Mouse (Mus musculus): ENCODE measurements at regions not wholly inside any gene's neighbourhood (a gene's known extent, or its start where the extent isn't known, plus 50 kb on each side); places are given as distances from the start of the nearest gene placed in this dataset.
"Not testable (repeated sequence)": the region's sequence is repeated elsewhere in the genome, so short reads cannot be mapped to it uniquely, and the experiment has no call there.

- ATAC-seq = no peak
- WGBS = 95% methylated on average over 1 of the region's 1 CpGs
- Histone ChIP-seq H3K4me2 (ENCODE audit: low read length) (no peak overlapping the region), H3K4me1 (ENCODE audit: control insufficient read depth, insufficient read depth, low read depth, low read length) (no peaks in the 10 kb centered on the region), H3K9me3 (ENCODE audit: control insufficient read depth, low read length) (no peaks in the 10 kb centered on the region), H3K27ac (ENCODE audit: low read depth, low read length) (no peak overlapping the region), H3K4me3 (ENCODE audit: low read length) (no peak overlapping the region), H3K36me3 (ENCODE audit: control insufficient read depth, insufficient read depth, low read length) (no peaks in the 10 kb centered on the region), H3K9ac (ENCODE audit: low read depth, low read length) (no peak overlapping the region), H3K27me3 (replicated peaks; ENCODE audit: control insufficient read depth, insufficient read depth, low read length) (no peaks in the 10 kb centered on the region)
Observed at GRCm38 (mm10) chr12:65379321-65379720, 154.0 kb downstream of the Wdr20rt start.

GRCm38 (mm10) chr12:65382118-65382791 lies 156.9 kb downstream of the Wdr20rt start:
- Histone ChIP-seq H3K27me3 (replicated peaks; ENCODE audit: control insufficient read depth, insufficient read depth, low read length) (no peaks in the 10 kb centered on the region), H3K9ac (ENCODE audit: low read depth, low read length) (no peak overlapping the region), H3K4me1 (ENCODE audit: control insufficient read depth, insufficient read depth, low read depth, low read length) (no peaks in the 10 kb centered on the region), H3K9me3 (ENCODE audit: control insufficient read depth, low read length) (no peaks in the 10 kb centered on the region), H3K4me2 (ENCODE audit: low read length) (no peak overlapping the region), H3K27ac (ENCODE audit: low read depth, low read length) (0 out of 2 replicates have a peak overlapping the region, but pooled peaks have one; percentile 0), H3K36me3 (ENCODE audit: control insufficient read depth, insufficient read depth, low read length) (no peaks in the 10 kb centered on the region), H3K4me3 (ENCODE audit: low read length) (no peak overlapping the region)
- 20% methylated on average over 5 of the region's 5 CpGs for WGBS
- ATAC-seq = peak; percentile 94

DNA sequence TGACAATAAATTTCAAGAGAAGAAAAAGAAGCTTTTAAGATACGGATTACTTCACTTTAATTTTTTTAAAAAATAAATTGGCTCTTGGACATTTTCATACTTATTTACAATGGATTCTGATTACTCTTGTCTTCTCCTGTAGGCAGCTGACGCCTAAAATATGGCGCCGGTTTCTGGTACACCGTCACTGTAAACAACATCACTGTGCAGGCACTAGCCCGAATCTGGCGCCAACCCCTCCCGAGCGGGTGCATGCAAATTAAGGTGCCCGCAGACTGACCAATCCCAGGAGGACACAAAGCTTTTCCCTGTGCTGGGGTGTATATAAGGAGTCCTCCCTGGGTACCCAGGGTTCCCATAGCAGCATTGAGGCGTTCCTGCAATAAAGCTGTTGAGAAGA lies 157.5 kb downstream of the Wdr20rt start:
- not testable (repeated sequence) for H3K36me3 ChIP-seq (ENCODE audit: control insufficient read depth, insufficient read depth, low read length); H3K4me1 ChIP-seq (ENCODE audit: control insufficient read depth, insufficient read depth, low read depth, low read length); H3K4me3 ChIP-seq (ENCODE audit: low read length); H3K27ac ChIP-seq (ENCODE audit: low read depth, low read length); H3K9ac ChIP-seq (ENCODE audit: low read depth, low read length); H3K27me3 ChIP-seq (replicated peaks; ENCODE audit: control insufficient read depth, insufficient read depth, low read length); H3K4me2 ChIP-seq (ENCODE audit: low read length); ATAC-seq; H3K9me3 ChIP-seq (ENCODE audit: control insufficient read depth, low read length)
- 80% methylated on average over 11 of the region's 11 CpGs for WGBS

DNA sequence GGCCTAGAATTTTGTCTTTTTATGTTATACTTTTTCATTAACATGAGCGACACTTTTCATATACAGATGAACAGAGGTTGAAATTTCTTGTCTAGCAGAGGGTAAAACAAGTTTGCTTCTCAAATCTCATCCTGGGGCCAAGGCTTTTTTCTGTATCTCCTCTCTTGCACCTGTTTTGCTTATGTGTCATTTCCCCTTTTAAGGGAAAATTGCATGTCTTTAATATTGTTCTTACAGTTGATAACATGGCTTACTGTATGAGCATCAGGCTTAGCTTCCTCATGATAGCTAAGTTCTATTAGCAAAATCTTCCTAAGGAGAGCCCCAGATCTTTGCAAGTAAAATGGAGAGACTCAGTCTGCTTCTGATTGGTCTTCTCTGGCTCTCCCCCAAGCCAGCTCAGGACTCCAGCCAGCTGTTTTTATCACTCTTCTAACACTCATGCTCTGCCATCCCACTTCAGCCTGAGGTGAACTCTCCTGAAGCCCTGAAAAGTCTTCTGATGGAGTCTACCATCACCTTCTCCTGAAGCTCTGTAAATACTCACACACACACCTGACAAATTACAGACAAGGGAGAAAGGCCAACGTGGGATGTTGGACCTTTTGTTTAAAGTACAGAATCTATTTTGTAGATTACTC lies 160.8 kb downstream of the Wdr20rt start:
- 90% methylated on average over 2 of the region's 2 CpGs for WGBS
- H3K36me3 ChIP-seq (ENCODE audit: control insufficient read depth, insufficient read depth, low read length) = no peaks in the 10 kb centered on the region
- no peaks in the 10 kb centered on the region for H3K4me1 ChIP-seq (ENCODE audit: control insufficient read depth, insufficient read depth, low read depth, low read length)
- H3K4me3 ChIP-seq (ENCODE audit: low read length) = no peak overlapping the region
- no peak overlapping the region for H3K9ac ChIP-seq (ENCODE audit: low read depth, low read length)
- no peaks in the 10 kb centered on the region for H3K27me3 ChIP-seq (replicated peaks; ENCODE audit: control insufficient read depth, insufficient read depth, low read length)
- no peaks in the 10 kb centered on the region for H3K9me3 ChIP-seq (ENCODE audit: control insufficient read depth, low read length)
- H3K27ac ChIP-seq (ENCODE audit: low read depth, low read length) = no peak overlapping the region
- no peak overlapping the region for H3K4me2 ChIP-seq (ENCODE audit: low read length)
- no peak for ATAC-seq

- no peak for ATAC-seq
- Histone ChIP-seq H3K4me2 (ENCODE audit: low read length) (no peak overlapping the region), H3K4me1 (ENCODE audit: control insufficient read depth, insufficient read depth, low read depth, low read length) (no peaks in the 10 kb centered on the region), H3K27me3 (replicated peaks; ENCODE audit: control insufficient read depth, insufficient read depth, low read length) (no peaks in the 10 kb centered on the region), H3K9me3 (ENCODE audit: control insufficient read depth, low read length) (no peaks in the 10 kb centered on the region), H3K9ac (ENCODE audit: low read depth, low read length) (no peak overlapping the region), H3K27ac (ENCODE audit: low read depth, low read length) (no peak overlapping the region), H3K36me3 (ENCODE audit: control insufficient read depth, insufficient read depth, low read length) (no peaks in the 10 kb centered on the region), H3K4me3 (ENCODE audit: low read length) (no peak overlapping the region)
Observed at GRCm38 (mm10) chr12:65387042-65387441, 161.7 kb downstream of the Wdr20rt start.

DNA sequence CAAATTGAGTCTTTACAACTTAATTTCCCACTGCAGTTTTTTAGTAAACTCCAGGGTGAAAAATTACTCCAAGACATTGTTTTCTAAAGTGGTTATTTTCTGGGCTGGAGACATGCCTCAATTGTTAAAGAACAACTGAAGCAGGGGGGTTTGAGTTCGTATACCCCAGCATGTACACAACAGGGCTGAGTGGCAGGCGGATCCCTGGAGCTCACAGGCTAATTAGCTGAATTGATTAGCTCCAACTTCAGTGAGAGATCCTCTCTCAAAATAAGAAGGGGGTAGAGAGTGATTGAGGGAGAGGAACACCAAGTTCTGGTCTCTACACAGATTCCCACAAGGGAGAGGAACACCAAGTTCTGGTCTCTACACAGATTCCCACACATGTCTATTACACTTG lies 164.2 kb downstream of the Wdr20rt start:
- Histone ChIP-seq H3K9ac (ENCODE audit: low read depth, low read length) (no peak overlapping the region), H3K9me3 (ENCODE audit: control insufficient read depth, low read length) (no peaks in the 10 kb centered on the region), H3K36me3 (ENCODE audit: control insufficient read depth, insufficient read depth, low read length) (no peaks in the 10 kb centered on the region), H3K4me3 (ENCODE audit: low read length) (no peak overlapping the region), H3K27ac (ENCODE audit: low read depth, low read length) (no peak overlapping the region), H3K27me3 (replicated peaks; ENCODE audit: control insufficient read depth, insufficient read depth, low read length) (no peaks in the 10 kb centered on the region), H3K4me2 (ENCODE audit: low read length) (no peak overlapping the region), H3K4me1 (ENCODE audit: control insufficient read depth, insufficient read depth, low read depth, low read length) (no peaks in the 10 kb centered on the region)
- WGBS = 27% methylated on average over 2 of the region's 2 CpGs
- no peak for ATAC-seq

GRCm38 (mm10) chr12:65390330-65390729 lies 165.0 kb downstream of the Wdr20rt start:
- no peak overlapping the region for H3K4me2 ChIP-seq (ENCODE audit: low read length)
- H3K9me3 ChIP-seq (ENCODE audit: control insufficient read depth, low read length) = no peaks in the 10 kb centered on the region
- H3K27me3 ChIP-seq (replicated peaks; ENCODE audit: control insufficient read depth, insufficient read depth, low read length) = no peaks in the 10 kb centered on the region
- H3K36me3 ChIP-seq (ENCODE audit: control insufficient read depth, insufficient read depth, low read length) = no peaks in the 10 kb centered on the region
- no peak overlapping the region for H3K27ac ChIP-seq (ENCODE audit: low read depth, low read length)
- H3K4me1 ChIP-seq (ENCODE audit: control insufficient read depth, insufficient read depth, low read depth, low read length) = no peaks in the 10 kb centered on the region
- WGBS = 73% methylated on average over 6 of the region's 6 CpGs
- H3K9ac ChIP-seq (ENCODE audit: low read depth, low read length) = no peak overlapping the region
- no peak for ATAC-seq
- H3K4me3 ChIP-seq (ENCODE audit: low read length) = no peak overlapping the region

DNA sequence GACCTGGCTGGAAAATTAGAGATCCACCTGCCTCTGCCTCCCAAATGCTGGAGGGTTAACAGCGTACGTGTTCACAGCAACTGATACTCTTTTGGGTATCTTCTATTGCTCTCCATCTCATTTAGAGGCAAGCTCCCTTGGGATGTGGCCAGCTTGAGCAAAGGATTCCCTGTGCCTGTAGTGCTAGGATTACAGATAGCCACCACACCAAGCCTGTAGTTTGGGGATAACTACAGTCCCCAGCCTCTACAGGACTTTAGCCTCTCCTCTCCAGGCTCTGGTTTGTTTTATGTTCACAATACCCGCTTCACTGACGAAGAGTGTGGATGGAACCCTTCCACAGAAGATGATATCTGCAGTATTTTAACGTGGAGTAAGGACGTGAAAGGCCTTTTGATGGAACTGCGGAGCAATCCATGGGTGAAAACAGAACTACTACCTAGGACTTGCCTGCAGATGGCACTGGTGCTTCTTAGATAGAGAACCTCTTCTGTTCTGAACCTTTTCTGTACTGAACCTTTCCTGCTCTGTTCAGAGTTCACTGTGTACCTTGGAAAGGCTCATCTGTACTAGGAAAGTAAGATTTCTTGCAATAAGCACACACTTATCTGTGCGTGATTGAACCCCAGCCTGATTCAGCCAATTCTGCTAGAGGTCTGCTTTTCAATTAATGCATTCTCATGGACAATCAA lies 176.6 kb downstream of the Wdr20rt start:
- H3K4me1 ChIP-seq (ENCODE audit: control insufficient read depth, insufficient read depth, low read depth, low read length) = no peaks in the 10 kb centered on the region
- peak; percentile 97 for ATAC-seq
- 46% methylated on average over 8 of the region's 8 CpGs for WGBS
- H3K9ac ChIP-seq (ENCODE audit: low read depth, low read length) = no peak overlapping the region
- H3K27ac ChIP-seq (ENCODE audit: low read depth, low read length) = no peak overlapping the region
- H3K4me2 ChIP-seq (ENCODE audit: low read length) = no peak overlapping the region
- H3K4me3 ChIP-seq (ENCODE audit: low read length) = no peak overlapping the region
- H3K9me3 ChIP-seq (ENCODE audit: control insufficient read depth, low read length) = no peaks in the 10 kb centered on the region
- no peaks in the 10 kb centered on the region for H3K36me3 ChIP-seq (ENCODE audit: control insufficient read depth, insufficient read depth, low read length)
- no peaks in the 10 kb centered on the region for H3K27me3 ChIP-seq (replicated peaks; ENCODE audit: control insufficient read depth, insufficient read depth, low read length)

- WGBS = 95% methylated on average over 2 of the region's 2 CpGs
- Histone ChIP-seq H3K4me2 (ENCODE audit: low read length) (no peak overlapping the region), H3K4me3 (ENCODE audit: low read length) (no peak overlapping the region), H3K4me1 (ENCODE audit: control insufficient read depth, insufficient read depth, low read depth, low read length) (no peaks in the 10 kb centered on the region), H3K9ac (ENCODE audit: low read depth, low read length) (no peak overlapping the region), H3K9me3 (ENCODE audit: control insufficient read depth, low read length) (no peaks in the 10 kb centered on the region), H3K27me3 (replicated peaks; ENCODE audit: control insufficient read depth, insufficient read depth, low read length) (no peaks in the 10 kb centered on the region), H3K27ac (ENCODE audit: low read depth, low read length) (no peak overlapping the region), H3K36me3 (ENCODE audit: control insufficient read depth, insufficient read depth, low read length) (no peaks in the 10 kb centered on the region)
- ATAC-seq = no peak
Observed at GRCm38 (mm10) chr12:65403124-65403523, 177.8 kb downstream of the Wdr20rt start.
